Mouse (Mus musculus): ENCODE measurements around the gene Morn4. TPM values are rescaled to one million over a fixed set of nuclear protein-coding genes. Genes with fewer than 3 reads are reported as not detected.

Morn4 gene
- polyA plus RNA-seq, 1 experiment from 2014 or later = 5.4 TPM

DNA sequence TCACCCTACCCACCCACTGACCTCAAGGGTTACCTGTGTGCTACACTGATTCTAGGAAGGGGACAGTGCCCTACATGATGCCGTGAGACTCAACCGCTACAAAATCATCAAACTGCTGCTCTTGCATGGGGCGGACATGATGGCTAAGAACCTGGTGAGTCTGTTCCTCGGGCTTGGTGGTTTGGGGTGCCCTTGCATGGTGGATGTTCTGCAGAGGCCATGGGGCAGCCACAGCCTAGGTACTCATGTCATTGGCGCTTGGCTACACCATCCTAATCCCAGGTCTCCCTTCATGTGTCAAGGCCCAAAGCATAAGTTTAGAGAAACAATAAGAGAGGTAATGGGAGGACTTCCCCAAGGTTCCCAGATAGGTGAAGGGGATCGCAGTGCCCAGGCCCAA lies 42.2 kb downstream of the Morn4 start:
- Histone ChIP-seq H3K27ac (no peak overlapping the region), H3K79me2 (ENCODE audit: inconsistent target) (no peaks in the 10 kb centered on the region)
- 97% methylated on average over 6 of the region's 6 CpGs for WGBS (ENCODE audit: missing documents)

DNA sequence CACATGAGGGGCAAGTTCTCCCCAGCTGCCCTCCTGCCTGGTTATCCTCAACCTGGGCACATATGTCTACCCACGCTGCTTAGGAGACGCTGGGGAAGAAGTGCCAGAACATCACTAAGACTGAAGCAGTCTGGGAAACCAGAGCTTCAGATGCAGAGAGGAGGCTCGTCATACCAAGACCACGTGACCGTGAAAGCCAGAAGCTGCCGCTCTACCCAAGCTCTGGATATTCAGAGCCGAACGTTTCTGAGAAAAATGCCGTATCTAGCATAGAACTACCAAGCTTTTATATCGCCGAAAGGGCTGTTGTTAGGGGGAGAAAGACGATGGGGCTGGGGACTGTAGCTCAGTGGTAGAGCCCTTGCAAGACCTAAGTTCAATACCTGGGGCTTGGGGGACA lies 47.8 kb downstream of the Morn4 start:
- Histone ChIP-seq H3K36me3 (ENCODE audit: inconsistent target) (peaks cover 13% of the 10 kb centered on the region; the same call in 1 of the 2 replicates), H3K27ac (no peak overlapping the region), H3K4me3 (ENCODE audit: inconsistent target) (no peak overlapping the region), H3K79me2 (ENCODE audit: inconsistent target) (no peaks in the 10 kb centered on the region)
- WGBS (ENCODE audit: missing documents) = 88% methylated on average over 12 of the region's 12 CpGs

More for the DNA sequence above, 42.2 kb downstream of the Morn4 start:
- H3K4me3 ChIP-seq (ENCODE audit: inconsistent target) = no peak overlapping the region
- H3K36me3 ChIP-seq (ENCODE audit: inconsistent target) = no peaks in the 10 kb centered on the region

GRCm38 (mm10) chr19:42037167-42037702 lies 48.9 kb downstream of the Morn4 start:
- WGBS (ENCODE audit: missing documents) = 88% methylated on average over 11 of the region's 11 CpGs
- H3K27ac ChIP-seq = no peak overlapping the region

DNA sequence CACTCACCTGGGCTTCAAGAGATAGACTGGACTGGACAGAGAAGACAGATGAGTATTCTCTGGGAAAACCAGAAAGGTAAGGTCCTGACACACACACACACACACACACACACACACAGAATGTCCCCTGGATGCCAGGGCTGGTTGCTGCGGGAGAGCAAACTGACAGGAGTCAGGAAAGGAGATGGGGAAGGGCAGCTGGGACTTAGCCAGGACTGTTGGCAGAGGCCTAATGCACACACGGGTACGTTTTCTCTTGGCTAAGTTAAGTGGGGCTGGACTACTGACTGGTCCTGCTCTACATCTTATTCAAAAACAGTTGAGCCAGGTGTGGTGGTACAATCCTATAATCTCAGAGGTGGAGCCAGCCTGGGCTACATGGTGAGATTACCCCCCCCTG lies 49.8 kb downstream of the Morn4 start:
- peaks cover 30% of the 10 kb centered on the region; the same call in 1 of the 2 replicates for H3K36me3 ChIP-seq (ENCODE audit: inconsistent target)
- H3K4me3 ChIP-seq (ENCODE audit: inconsistent target) = no peak overlapping the region
- no peak overlapping the region for H3K27ac ChIP-seq
- 93% methylated on average over 3 of the region's 3 CpGs for WGBS (ENCODE audit: missing documents)
- H3K79me2 ChIP-seq (ENCODE audit: inconsistent target) = peaks cover 10% of the 10 kb centered on the region; the same call in 1 of the 2 replicates

More at GRCm38 (mm10) chr19:42037167-42037702, 48.9 kb downstream of the Morn4 start:
- no peak overlapping the region for H3K4me3 ChIP-seq (ENCODE audit: inconsistent target)
- peaks cover 1% of the 10 kb centered on the region; the same call in 1 of the 2 replicates for H3K79me2 ChIP-seq (ENCODE audit: inconsistent target)
- peaks cover 24% of the 10 kb centered on the region; the same call in 1 of the 2 replicates for H3K36me3 ChIP-seq (ENCODE audit: inconsistent target)

GRCm38 (mm10) chr19:42035456-42036248 lies 50.5 kb downstream of the Morn4 start, which contains the start of gene Ankrd2:
Gene Ankrd2, plus strand, starts transcription at chr19:42036000.
- Histone ChIP-seq H3K4me3 (ENCODE audit: inconsistent target) (no peak within 1 kb of the TSS), H3K79me2 (ENCODE audit: inconsistent target) (peaks cover 17% of the 10 kb centered on the region), H3K27ac (no peak within 1 kb of the TSS), H3K36me3 (ENCODE audit: inconsistent target) (peaks cover 30% of the 10 kb centered on the region; the same call in 1 of the 2 replicates)
- WGBS (ENCODE audit: missing documents) = 70% methylated on average over 15 of the region's 19 CpGs

DNA sequence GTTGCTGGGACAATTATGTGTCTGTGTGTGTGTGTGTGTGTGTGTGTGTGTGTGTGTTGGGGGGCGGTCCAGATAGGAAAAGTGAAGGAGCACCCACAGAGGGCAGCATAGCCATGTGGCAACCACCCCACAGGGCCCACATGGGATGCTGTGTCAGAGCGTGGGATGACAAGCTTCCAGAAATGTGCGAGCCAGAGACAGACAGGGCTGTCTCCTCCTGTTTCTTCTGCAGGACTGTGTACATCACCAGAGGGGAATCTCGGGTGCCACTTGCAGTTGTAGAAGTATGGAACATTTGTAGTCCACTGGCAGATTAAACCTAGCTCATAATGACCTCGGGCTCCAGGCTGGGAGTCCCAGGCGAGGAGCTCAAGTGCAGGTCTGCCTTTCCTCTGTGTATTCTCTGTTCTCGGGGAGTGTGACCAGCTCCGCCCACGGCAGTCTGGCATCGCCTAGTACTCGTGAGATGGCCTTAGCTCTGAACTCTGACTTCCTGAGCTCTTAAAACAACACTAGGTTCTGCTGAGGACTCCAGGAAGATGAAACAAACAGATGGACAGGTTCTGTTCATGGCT lies 51.2 kb downstream of the Morn4 start:
- Histone ChIP-seq H3K4me3 (ENCODE audit: inconsistent target) (no peak overlapping the region), H3K27ac (no peak overlapping the region), H3K36me3 (ENCODE audit: inconsistent target) (peaks cover 30% of the 10 kb centered on the region; the same call in 1 of the 2 replicates), H3K79me2 (ENCODE audit: inconsistent target) (peaks cover 24% of the 10 kb centered on the region)
- WGBS (ENCODE audit: missing documents) = 85% methylated on average over 10 of the region's 11 CpGs

DNA sequence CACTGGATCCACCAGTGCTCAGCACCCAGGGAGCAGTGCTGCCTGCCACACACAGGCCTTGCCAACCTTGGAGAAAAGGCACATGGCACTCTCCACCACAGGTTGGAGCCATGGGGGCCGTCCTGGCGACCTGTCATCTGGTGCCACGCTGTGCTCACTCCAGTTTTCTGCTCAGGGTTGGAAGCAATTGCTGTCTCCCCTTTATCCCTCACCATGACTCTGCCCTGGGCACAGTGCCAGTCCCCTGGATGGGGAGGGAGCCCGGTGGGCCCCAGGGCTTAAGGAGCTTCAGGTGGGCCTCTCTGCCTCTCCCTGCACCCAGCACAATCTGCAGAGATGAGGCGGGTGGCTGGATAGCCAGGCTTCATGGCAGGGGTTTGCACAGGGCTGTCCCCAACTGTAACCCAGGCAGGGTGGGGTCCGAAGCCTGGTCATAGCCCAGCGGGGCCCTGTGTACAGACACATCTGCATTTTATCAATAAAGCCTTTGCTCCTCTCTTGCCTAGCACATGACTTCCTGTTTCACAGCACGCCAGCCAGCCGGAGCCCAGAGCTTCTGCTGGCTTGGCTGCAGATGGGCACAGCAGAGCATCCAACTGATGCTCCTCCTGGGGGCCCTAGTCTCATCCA lies 51.9 kb downstream of the Morn4 start:
- H3K27ac ChIP-seq = no peak overlapping the region
- peaks cover 30% of the 10 kb centered on the region; the same call in 1 of the 2 replicates for H3K36me3 ChIP-seq (ENCODE audit: inconsistent target)
- 77% methylated on average over 8 of the region's 9 CpGs for WGBS (ENCODE audit: missing documents)

GRCm38 (mm10) chr19:42033611-42034010 lies 52.5 kb downstream of the Morn4 start:
- WGBS (ENCODE audit: missing documents) = 89% methylated on average over 13 of the region's 14 CpGs
- peaks cover 30% of the 10 kb centered on the region; the same call in 1 of the 2 replicates for H3K36me3 ChIP-seq (ENCODE audit: inconsistent target)
- no peak overlapping the region for H3K4me3 ChIP-seq (ENCODE audit: inconsistent target)
- H3K79me2 ChIP-seq (ENCODE audit: inconsistent target) = peaks cover 38% of the 10 kb centered on the region
- H3K27ac ChIP-seq = no peak overlapping the region

More for the DNA sequence above, 51.9 kb downstream of the Morn4 start:
- Histone ChIP-seq H3K79me2 (ENCODE audit: inconsistent target) (peaks cover 31% of the 10 kb centered on the region), H3K4me3 (ENCODE audit: inconsistent target) (no peak overlapping the region)

DNA sequence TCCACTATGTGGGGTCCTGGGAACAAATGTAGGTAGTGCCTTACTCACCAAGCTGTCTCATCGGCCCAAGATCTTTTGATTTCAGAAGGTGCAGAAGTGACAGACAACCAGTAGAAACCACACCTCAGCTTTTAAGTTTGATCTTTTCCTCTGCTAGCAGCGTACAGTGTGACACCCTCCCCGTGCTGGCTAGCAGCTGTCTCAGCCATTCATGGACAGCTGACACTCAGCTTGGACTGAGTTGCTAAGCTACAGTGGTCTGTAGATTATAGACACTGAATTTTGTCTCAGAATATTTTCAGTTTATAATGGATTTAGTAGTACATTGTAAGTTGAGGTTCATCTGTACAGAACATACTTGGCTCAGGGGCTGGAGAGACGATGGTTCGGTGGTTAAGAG lies 55.0 kb downstream of the Morn4 start:
- WGBS (ENCODE audit: missing documents) = 93% methylated on average over 5 of the region's 5 CpGs
- Histone ChIP-seq H3K79me2 (ENCODE audit: inconsistent target) (peaks cover 63% of the 10 kb centered on the region), H3K4me3 (ENCODE audit: inconsistent target) (no peak overlapping the region), H3K36me3 (ENCODE audit: inconsistent target) (peaks cover 30% of the 10 kb centered on the region; the same call in 1 of the 2 replicates), H3K27ac (no peak overlapping the region)

DNA sequence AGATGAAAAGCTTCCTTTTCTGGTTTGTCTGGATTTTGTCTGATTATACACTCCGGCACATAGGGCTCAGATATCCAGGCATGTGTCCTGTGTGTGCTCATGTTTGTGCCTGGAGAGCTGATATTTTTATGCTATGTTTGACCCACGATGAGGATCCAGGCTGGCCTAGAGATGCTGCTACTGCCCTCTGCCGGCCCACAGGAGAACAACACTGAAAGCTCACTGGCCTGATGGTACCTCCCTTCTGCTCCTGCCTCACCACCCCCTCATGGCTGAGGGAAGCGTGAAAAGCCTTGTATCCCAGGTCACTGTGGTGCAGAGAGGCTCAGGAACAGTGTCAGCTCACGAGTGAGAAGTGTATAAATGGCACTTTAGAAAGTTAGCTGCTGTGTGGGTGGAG lies 60.0 kb downstream of the Morn4 start:
- Histone ChIP-seq H3K4me3 (ENCODE audit: inconsistent target) (no peak overlapping the region), H3K36me3 (ENCODE audit: inconsistent target) (no peaks in the 10 kb centered on the region), H3K79me2 (ENCODE audit: inconsistent target) (peaks cover 100% of the 10 kb centered on the region), H3K27ac (no peak overlapping the region)
- 5% methylated on average over 5 of the region's 5 CpGs for WGBS (ENCODE audit: missing documents)

Other genes starting within 250 kb of the Morn4 start
- gene Frat2, start 238.2 kb downstream of the Morn4 start, polyA plus RNA-seq (2018) = 0.41 to 4.5 TPM (median 3.0 TPM) in 3 replicates
- gene Rrp12, start 190.2 kb downstream of the Morn4 start, polyA plus RNA-seq (2018) = 3.8 to 15.5 TPM (median 6.8 TPM) in 3 replicates
- 316 to 518 TPM (median 374 TPM) in 3 replicates for gene Pgam1, start 174.4 kb downstream of the Morn4 start, polyA plus RNA-seq (2018)
- gene Exosc1, start 152.9 kb downstream of the Morn4 start, polyA plus RNA-seq (2018) = 15.3 to 37.7 TPM (median 36.0 TPM) in 3 replicates
- gene Zdhhc16, start 152.9 kb downstream of the Morn4 start, polyA plus RNA-seq (2018) = 17.4 to 32.6 TPM (median 29.9 TPM) in 3 replicates
- gene Mms19, start 105.2 kb downstream of the Morn4 start, polyA plus RNA-seq (2018) = 20.9 to 26.5 TPM (median 24.4 TPM) in 3 replicates
- gene Ubtd1, start 104.6 kb downstream of the Morn4 start, polyA plus RNA-seq (2018) = 25.8 to 42.9 TPM (median 41.2 TPM) in 3 replicates
- gene Ankrd2, start 50.4 kb downstream of the Morn4 start, polyA plus RNA-seq (2018) = not detected in 3 replicates
- 1.3 to 2.2 TPM (median 1.9 TPM) in 3 replicates for gene Hoga1, start 40.7 kb downstream of the Morn4 start, polyA plus RNA-seq (2018)
- gene 4933411K16Rik, start 34.1 kb downstream of the Morn4 start, polyA plus RNA-seq (2018) = 0.19 to 0.27 TPM (median 0.27 TPM) in 3 replicates
- gene Pi4k2a, start 4.1 kb upstream of the Morn4 start, polyA plus RNA-seq (2018) = 62.5 to 98.7 TPM (median 75.6 TPM) in 3 replicates
- gene Avpi1, start 42.7 kb upstream of the Morn4 start, polyA plus RNA-seq (2018) = 3.0 to 9.5 TPM (median 6.7 TPM) in 3 replicates
- gene Marveld1, start 61.0 kb upstream of the Morn4 start, polyA plus RNA-seq (2018) = 2.9 to 12.9 TPM (median 8.4 TPM) in 3 replicates
- gene Zfyve27, start 77.6 kb upstream of the Morn4 start, polyA plus RNA-seq (2018) = 10.8 to 19.0 TPM (median 16.4 TPM) in 3 replicates
- 0.16 to 0.81 TPM in 2 of 3 replicates, not detected in the other for gene Sfrp5, start 115.9 kb upstream of the Morn4 start, polyA plus RNA-seq (2018)
- gene Golga7b, start 161.2 kb upstream of the Morn4 start, polyA plus RNA-seq (2018) = not detected in 3 replicates

All from macrophage (primary cell).